Mouse (Mus musculus) cerebral cortex, adult 2 months (tissue): ENCODE results near the gene Fcgrt.

Experiments used
- WGBS: fragments of 180-500 bp; shearing (Covaris S2); methylation state at CpG from one replicate; pipeline ENCODE4 v1.1.7; 2018; 5-methylcytosine and 5-hydroxymethylcytosine counted together

Fcgrt gene

GRCm38 (mm10) chr7:45107052-45107645, 3.5 kb upstream of the Fcgrt start:
- WGBS: 68% methylated on average over 5 of the region's 5 CpGs

GRCm38 (mm10) chr7:45106441-45106840, 2.8 kb upstream of the Fcgrt start:
- WGBS: 74% methylated on average over 6 of the region's 6 CpGs

GRCm38 (mm10) chr7:45105491-45105890, 1.8 kb upstream of the Fcgrt start:
- 84% methylated on average over 8 of the region's 8 CpGs for WGBS

GRCm38 (mm10) chr7:45104941-45105340, 1.3 kb upstream of the Fcgrt start:
- 91% methylated on average over 5 of the region's 5 CpGs for WGBS

GRCm38 (mm10) chr7:45102940-45103585, 588 bp downstream of the Fcgrt start:
- WGBS: 72% methylated on average over 9 of the region's 9 CpGs

- 82% methylated on average over 11 of the region's 11 CpGs for WGBS
Observed at GRCm38 (mm10) chr7:45102441-45102840, 1.2 kb downstream of the Fcgrt start.

- WGBS: 95% methylated on average over 6 of the region's 6 CpGs
Observed at GRCm38 (mm10) chr7:45100046-45100445, 3.6 kb downstream of the Fcgrt start.

GRCm38 (mm10) chr7:45098541-45099240, 5.0 kb downstream of the Fcgrt start:
- 88% methylated on average over 8 of the region's 8 CpGs for WGBS

GRCm38 (mm10) chr7:45097479-45097878, 6.2 kb downstream of the Fcgrt start:
- WGBS: 59% methylated on average over 6 of the region's 6 CpGs

- 97% methylated on average over 14 of the region's 14 CpGs for WGBS
Observed at GRCm38 (mm10) chr7:45095965-45096364, 7.7 kb downstream of the Fcgrt start.

GRCm38 (mm10) chr7:45095367-45095766, 8.3 kb downstream of the Fcgrt start:
- 81% methylated on average over 6 of the region's 6 CpGs for WGBS

- WGBS: 85% methylated on average over 7 of the region's 7 CpGs
Observed at GRCm38 (mm10) chr7:45094121-45094520, 9.5 kb downstream of the Fcgrt start.

GRCm38 (mm10) chr7:45093516-45093905, 10.1 kb downstream of the Fcgrt start:
- WGBS: 38% methylated on average over 18 of the region's 18 CpGs

- 70% methylated on average over 12 of the region's 12 CpGs for WGBS
Observed at GRCm38 (mm10) chr7:45092828-45093515, 10.7 kb downstream of the Fcgrt start.

- 3% methylated on average over 16 of the region's 16 CpGs for WGBS
Observed at GRCm38 (mm10) chr7:45092048-45092447, 11.6 kb downstream of the Fcgrt start, which contains the start of gene Rcn3. TSS of gene Rcn3 (minus strand) at chr7:45092221.

- 30% methylated on average over 35 of the region's 35 CpGs for WGBS
Observed at GRCm38 (mm10) chr7:45091001-45091990, 12.4 kb downstream of the Fcgrt start.

GRCm38 (mm10) chr7:45090251-45090977, 13.2 kb downstream of the Fcgrt start:
- 89% methylated on average over 13 of the region's 13 CpGs for WGBS

GRCm38 (mm10) chr7:45088597-45088996, 15.1 kb downstream of the Fcgrt start:
- WGBS: 95% methylated on average over 17 of the region's 17 CpGs

- WGBS: 79% methylated on average over 4 of the region's 4 CpGs
Observed at GRCm38 (mm10) chr7:45086084-45086483, 17.6 kb downstream of the Fcgrt start.

- 85% methylated on average over 22 of the region's 22 CpGs for WGBS
Observed at GRCm38 (mm10) chr7:45083300-45083890, 20.3 kb downstream of the Fcgrt start.
